In genomic region chr11:61417945-61418551, GRCm38 (mm10) we compare ENCODE assay signal across 9 mouse cellular contexts. TPM values are rescaled to one million over a fixed set of nuclear protein-coding genes. Genes with fewer than 3 reads are reported as not detected.
A peak's percentile ranks its signal among the peaks of the same experiment; 100 is the strongest.
DNase-seq lines count a peak whose midpoint lies in the region; ATAC-seq and TF ChIP-seq lines count a peak whose summit lies in the region.
"Had no signal": no experiment of that assay in that cellular context is flagged by ENCODE, and none has a peak within 500 bp of the region (broad histone marks: within the 10 kb centered on the region; RNA-seq: fewer than 3 reads in every experiment).

No protein-coding gene starts in this region.

- H3K4me2 ChIP-seq in forebrain, embryonic 13.5 days = no peak overlapping the region
- H3K4me2 ChIP-seq: heart, embryonic 13.5 days had no signal

- H3K27me3 ChIP-seq in ES-Bruce4 (ENCODE audit: control insufficient read depth, insufficient read depth, low read length, poor library complexity, severe bottlenecking) = no peaks in the 10 kb centered on the region
- H3K27me3 ChIP-seq in forebrain, embryonic 13.5 days = no peaks in the 10 kb centered on the region
- H3K27me3 ChIP-seq in hindbrain, embryonic 10.5 days (ENCODE audit: insufficient read depth, poor library complexity, severe bottlenecking) = no peaks in the 10 kb centered on the region
- H3K27me3 ChIP-seq: heart, embryonic 13.5 days had no signal

- no peak overlapping the region for H3K4me3 ChIP-seq in ES-Bruce4 (ENCODE audit: low read depth, low read length)
- no peak overlapping the region for H3K4me3 ChIP-seq in forebrain, embryonic 13.5 days
- H3K4me3 ChIP-seq in hindbrain, embryonic 10.5 days = no peak overlapping the region
- H3K4me3 ChIP-seq: heart, embryonic 13.5 days had no signal

- TF ChIP-seq CTCF in ES-Bruce4 (IDR thresholded peaks at IDR 0.05; ENCODE audit: low read depth, low read length) = peak; percentile 90

- no peak overlapping the region for H3K27ac ChIP-seq in ES-Bruce4 (ENCODE audit: insufficient read depth, low read length)
- no peak overlapping the region for H3K27ac ChIP-seq in forebrain, embryonic 13.5 days
- peak overlapping the region; percentile 30; the same call in 1 of the 2 replicates for H3K27ac ChIP-seq in hindbrain, embryonic 10.5 days
- H3K27ac ChIP-seq: heart, embryonic 13.5 days had no signal

- no peak for TF ChIP-seq POLR2A in ES-Bruce4 (IDR thresholded peaks at IDR 0.05; ENCODE audit: insufficient read depth, low read length)

- no peaks in the 10 kb centered on the region for H3K4me1 ChIP-seq in ES-Bruce4 (ENCODE audit: control insufficient read depth, insufficient read depth, low read length)
- H3K4me1 ChIP-seq in forebrain, embryonic 13.5 days = no peaks in the 10 kb centered on the region
- no peaks in the 10 kb centered on the region for H3K4me1 ChIP-seq in hindbrain, embryonic 10.5 days (replicated peaks)
- H3K4me1 ChIP-seq: heart, embryonic 13.5 days had no signal

- 0 out of 2 replicates have a peak, but pooled peaks have one; percentile 48 for ATAC-seq in forebrain, embryonic 13.5 days

- peaks cover 8% of the 10 kb centered on the region for H3K9me3 ChIP-seq in ES-Bruce4 (replicated peaks; ENCODE audit: control insufficient read depth, insufficient read depth, low read length, poor library complexity, severe bottlenecking)
- H3K9me3 ChIP-seq in forebrain, embryonic 13.5 days (replicated peaks) = no peaks in the 10 kb centered on the region
- H3K9me3 ChIP-seq in hindbrain, embryonic 10.5 days = no peaks in the 10 kb centered on the region
- H3K9me3 ChIP-seq: heart, embryonic 13.5 days had no signal

- DNase-seq in c-Kit-positive CD71-positive TER-119-positive erythroid progenitor cells, embryonic 14.5 days (ENCODE audit: low spot score) = peak; percentile 59
- peak; percentile 84 for DNase-seq in hindbrain, embryonic 10.5 days (ENCODE audit: low spot score)
- DNase-seq in layer of hippocampus, adult 9-10 months (ENCODE audit: low spot score) = peak; percentile 83
- DNase-seq in lung, postnatal 10 days = peak; percentile 90
- DNase-seq in retina, adult 2 months (ENCODE audit: low read depth, low spot score) = peak; percentile 57
- peak; percentile 72 for DNase-seq in thymus, postnatal 25 days

- 30% methylated on average over 6 of the region's 6 CpGs for WGBS in forebrain, embryonic 13.5 days
- WGBS in hindbrain, embryonic 10.5 days = 30% methylated on average over 6 of the region's 6 CpGs

- no peak for TF ChIP-seq EP300 in ES-Bruce4 (IDR thresholded peaks at IDR 0.05; ENCODE audit: insufficient read depth, low read depth, low read length)

- H3K36me3 ChIP-seq in ES-Bruce4 (ENCODE audit: control insufficient read depth, insufficient read depth, low read length, poor library complexity, severe bottlenecking) = no peaks in the 10 kb centered on the region
- H3K36me3 ChIP-seq in forebrain, embryonic 13.5 days (ENCODE audit: poor library complexity, severe bottlenecking) = no peaks in the 10 kb centered on the region
- no peaks in the 10 kb centered on the region for H3K36me3 ChIP-seq in hindbrain, embryonic 10.5 days
- H3K36me3 ChIP-seq: heart, embryonic 13.5 days had no signal

- no peak overlapping the region for H3K9ac ChIP-seq in ES-Bruce4 (ENCODE audit: low read depth, poor library complexity, severe bottlenecking)
- H3K9ac ChIP-seq in forebrain, embryonic 13.5 days = no peak overlapping the region
- H3K9ac ChIP-seq: heart, embryonic 13.5 days had no signal

RNA-seq across cellular contexts. Expression of gene Rnf112, which starts 35.9 kb away (rescaled TPM):
- polyA plus RNA-seq in ES-Bruce4 (2011; ENCODE audit: insufficient read depth, insufficient read length, low read depth, missing spikeins) = not detected in 2 replicates
- 10.1 and 12.2 TPM in 2 replicates for polyA plus RNA-seq in forebrain, embryonic 13.5 days (2015; fragmentation: Nextera tagmentation; extraction: Ambion mirVana)
- 0.62 and 1.1 TPM in 2 replicates for polyA plus RNA-seq in hindbrain, embryonic 10.5 days (2016; fragmentation: Nextera tagmentation; extraction: Ambion mirVana)

RNA-seq across cellular contexts. Expression of gene Slc47a1, which starts 39.9 kb away (rescaled TPM):
- 0.43 TPM in 1 of 2 replicates, not detected in the other for polyA plus RNA-seq in ES-Bruce4 (2011; ENCODE audit: insufficient read depth, insufficient read length, low read depth, missing spikeins)
- 0.06 TPM in 1 of 2 replicates, not detected in the other for polyA plus RNA-seq in forebrain, embryonic 13.5 days (2015; fragmentation: Nextera tagmentation; extraction: Ambion mirVana)
- 0.05 and 0.10 TPM in 2 replicates for polyA plus RNA-seq in hindbrain, embryonic 10.5 days (2016; fragmentation: Nextera tagmentation; extraction: Ambion mirVana)
